Mouse (Mus musculus): ENCODE results near the gene Gm20517.
"Not testable (repeated sequence)": the region's sequence is repeated elsewhere in the genome, so short reads cannot be mapped to it uniquely, and the experiment has no call there.

Gm20517 gene

DNA sequence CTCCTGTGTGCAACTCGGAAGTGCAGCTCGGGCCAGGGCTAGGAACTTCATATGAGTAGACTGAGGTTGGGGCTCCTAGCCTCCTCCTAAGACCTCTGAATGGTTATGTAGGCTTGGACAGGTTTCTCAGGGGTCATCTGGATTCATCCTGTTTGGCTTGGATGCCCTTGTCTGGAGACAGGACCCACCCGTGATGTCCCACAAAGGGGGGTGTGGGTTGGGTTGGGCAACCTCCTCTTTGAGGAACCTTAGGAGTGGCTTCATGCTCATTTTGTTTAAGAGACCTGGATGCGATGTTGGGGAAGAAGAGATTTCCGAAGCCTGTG, 14.6 kb upstream of the Gm20517 start:
- DNase-seq (ENCODE audit: low spot score), result no peak

DNA sequence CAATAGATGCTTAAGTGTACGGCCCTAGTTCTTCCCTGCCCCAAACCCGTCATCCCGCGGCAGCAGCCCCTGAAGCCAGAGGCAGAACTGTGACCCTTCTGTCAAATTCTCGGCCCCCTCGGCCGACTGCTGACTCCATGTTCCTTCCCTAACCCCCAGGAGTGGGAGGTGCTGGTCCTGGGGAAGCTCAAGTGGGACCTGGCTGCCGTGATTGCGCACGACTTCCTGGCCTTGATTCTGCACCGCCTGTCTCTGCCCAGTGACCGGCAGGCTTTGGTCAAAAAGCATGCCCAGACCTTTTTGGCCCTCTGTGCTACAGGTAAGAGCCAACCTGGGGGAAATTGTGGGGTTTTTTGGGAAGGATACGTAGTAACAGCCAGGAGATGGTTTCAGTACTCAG, 14.1 kb upstream of the Gm20517 start:
- DNase-seq (ENCODE audit: low spot score), result no peak

DNA sequence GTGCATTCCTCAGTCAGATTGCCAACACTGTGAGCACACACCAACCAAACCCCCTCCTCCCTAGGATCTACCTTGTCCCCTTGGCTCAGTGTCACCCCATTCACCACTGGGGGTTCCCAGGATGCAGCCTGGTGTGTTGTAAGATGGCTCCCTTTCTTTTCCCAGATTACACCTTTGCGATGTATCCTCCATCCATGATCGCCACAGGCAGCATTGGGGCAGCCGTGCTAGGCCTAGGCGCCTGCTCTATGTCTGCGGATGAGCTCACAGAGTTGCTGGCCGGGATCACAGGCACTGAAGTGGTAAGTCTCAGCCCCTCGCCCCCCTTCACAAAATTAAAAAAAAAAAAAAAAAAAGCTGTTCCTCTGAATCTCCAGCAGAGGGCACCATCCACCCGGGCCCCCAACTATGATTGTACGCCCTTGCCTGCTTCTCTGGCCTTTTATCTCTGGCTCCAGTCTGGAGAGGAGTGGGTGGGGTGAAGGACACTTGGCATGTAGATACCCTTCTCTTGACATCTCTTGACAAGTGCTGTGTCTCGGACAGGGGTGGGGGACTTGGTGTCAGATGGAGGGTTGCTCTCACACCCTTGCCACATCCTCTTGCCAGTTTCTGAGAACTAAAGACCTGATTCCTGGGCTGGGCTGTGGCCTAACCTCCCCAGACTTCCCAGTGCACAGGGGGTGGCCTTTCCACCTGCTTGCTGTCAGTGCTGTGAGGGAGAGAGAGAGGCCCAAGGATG, 13.4 kb upstream of the Gm20517 start:
- peak; percentile 55 for DNase-seq (ENCODE audit: low spot score)

DNA sequence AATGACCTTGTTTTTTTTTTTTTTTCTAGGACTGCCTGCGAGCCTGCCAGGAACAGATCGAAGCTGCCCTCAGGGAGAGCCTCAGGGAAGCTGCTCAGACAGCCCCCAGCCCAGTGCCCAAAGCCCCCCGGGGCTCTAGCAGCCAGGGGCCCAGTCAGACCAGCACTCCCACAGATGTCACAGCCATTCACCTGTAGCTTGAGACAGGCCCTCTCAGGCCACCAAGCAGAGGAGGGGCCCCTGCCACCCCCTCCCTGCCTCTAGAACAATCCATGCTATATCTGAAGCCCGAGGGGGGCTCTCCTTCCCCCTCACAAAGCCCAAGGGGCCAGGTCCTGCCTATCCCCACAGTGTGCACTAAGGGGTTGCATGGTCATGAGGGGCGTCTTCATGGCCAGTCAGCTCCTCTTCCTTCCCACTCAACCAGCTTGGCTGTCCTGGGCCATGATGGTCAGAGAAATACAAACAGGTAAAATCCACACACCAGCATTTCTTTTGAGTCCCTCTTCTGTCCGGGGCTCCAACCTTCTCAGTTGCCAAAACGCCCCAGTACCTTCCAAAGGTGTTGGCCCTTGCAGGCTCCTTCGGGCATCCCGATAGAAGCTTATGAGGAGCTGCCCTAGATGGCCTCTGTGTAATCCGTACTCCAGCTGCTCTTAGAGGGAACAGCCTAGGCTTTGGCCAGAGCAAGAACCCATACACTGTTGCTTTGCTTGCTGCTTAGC, 12.6 kb upstream of the Gm20517 start:
- not testable (repeated sequence) for DNase-seq (ENCODE audit: low spot score)

DNA sequence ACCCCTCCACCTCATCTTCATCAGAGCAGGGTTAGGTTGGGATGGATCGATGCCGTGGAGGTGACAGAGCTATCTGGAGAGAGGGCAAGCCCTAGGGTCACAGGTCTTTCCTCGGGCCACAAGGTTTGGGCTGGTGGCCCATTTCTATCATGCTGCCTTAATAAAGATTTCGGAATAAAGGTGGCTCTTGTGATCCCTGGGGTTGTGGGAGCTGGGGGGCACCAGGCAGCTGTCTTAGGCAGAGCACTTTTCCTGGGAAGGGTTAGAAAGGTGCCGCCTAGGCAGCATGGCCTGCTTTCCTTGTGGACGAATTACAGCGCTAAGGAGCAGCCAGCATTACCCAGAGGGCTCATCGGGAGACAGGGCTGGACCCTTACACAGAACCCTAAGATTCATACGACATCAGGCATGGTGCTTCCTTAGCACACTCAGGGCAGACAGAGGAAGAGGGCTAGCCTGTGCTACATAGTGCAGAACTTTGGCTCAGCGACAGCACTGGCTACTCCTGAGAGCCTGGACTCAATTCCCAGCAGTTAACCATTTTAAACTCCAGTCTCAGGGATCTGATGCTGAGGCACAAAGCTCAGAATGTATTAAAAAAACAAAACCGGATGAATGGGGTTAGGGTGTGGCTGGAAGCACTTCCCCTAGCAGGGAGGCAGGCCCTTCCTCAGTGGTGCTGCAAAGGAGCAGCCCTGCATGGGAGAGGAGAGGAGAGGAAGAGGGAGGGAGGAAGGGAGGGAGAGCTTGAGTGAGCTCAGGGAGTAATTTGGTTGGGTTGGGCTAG, 11.7 kb upstream of the Gm20517 start:
- DNase-seq (ENCODE audit: low spot score), result no peak

DNA sequence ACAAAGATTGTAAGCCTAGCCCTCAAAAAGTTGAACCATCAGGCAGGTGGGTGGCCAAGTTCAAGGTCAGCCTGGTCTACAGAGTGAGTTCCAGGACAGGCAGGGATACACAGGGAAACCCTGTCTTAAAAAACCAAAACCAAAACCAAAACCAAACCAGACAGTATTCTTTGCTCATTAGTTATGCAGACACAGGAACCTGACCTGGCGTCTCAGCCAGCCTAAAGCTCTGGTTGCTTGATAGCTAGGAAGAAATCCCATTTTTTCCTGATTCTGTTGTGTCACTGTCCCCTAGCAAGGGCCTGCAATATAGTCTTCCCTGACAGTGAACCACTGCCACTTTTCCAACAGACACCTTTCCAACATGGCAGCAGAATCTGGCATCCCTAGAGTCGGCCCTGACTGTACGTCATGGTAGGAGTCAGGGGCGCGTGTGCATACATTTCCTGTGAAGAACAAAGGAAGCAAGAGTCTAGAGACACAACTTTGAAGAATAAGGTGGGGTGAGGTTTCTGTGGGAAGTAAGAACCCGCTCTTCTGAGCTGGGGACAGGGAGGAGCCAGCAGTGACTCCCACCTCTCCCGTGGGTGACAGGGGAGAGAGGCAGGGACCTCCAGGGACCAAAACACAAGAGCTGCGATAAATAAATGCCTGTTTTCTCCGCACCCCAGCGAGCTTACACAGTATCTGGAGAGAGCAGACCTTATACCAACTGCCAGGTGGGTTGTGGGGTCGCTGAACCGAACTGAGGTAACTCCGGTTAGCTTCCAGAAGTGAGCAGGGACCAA, 10.6 kb upstream of the Gm20517 start:
- DNase-seq (ENCODE audit: low spot score), result no peak

DNA sequence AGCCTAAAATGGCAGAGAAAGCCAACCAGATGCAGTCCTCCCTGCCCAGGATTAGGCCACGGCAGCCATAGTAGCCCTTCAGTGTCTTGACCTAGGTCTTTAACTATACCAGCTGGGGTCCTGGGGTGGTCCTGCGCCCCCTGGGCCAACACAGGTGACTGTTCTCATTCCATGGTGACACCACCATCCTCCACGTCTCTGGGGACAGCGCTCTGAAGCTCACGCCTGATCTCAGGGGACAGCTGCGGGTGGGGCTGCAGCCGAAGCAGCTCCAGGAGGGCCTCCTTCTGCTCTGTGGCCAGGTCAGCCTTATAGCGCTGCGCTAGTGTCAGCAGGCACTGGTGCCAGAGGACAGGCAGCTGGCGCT, 10.0 kb upstream of the Gm20517 start:
- DNase-seq (ENCODE audit: low spot score), result no peak

DNA sequence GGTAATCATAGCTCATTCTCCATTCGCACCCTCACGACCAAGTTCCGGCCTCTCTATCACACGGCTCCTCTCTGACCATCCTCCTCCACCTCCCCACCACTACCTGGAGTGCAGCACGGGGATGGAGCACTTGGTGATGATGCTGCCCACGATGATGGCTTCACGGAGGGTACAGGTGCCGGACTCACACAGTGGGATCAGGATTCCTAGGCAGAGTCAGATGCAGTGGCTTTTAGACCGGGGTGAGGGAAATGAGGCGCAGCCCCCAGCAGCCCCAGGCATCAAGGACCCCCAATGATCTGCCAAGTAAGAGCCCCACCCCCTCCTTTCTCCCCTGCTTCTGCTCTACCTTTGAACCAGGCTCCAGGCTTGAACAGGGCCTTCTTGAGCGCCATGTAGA, 9.1 kb upstream of the Gm20517 start:
- no peak for DNase-seq (ENCODE audit: low spot score)

DNA sequence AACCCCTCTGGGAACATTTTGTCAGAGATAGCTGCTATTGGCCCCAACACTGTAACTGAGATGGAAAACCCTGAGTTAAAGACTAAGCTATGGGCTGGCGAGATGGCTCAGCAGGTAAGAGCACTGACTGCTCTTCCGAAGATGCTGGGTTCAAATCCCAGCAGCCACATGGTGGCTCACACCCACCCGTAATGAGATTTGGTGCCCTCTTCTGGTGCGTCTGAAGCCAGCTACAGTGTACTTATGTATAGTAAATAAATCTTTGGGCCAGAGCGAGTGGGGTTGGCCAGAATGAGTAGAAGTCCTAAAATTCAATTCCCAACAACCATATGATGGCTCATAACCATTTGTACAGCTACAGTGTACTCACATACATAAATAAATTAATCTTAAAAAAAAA, 5.2 kb upstream of the Gm20517 start:
- DNase-seq (ENCODE audit: low spot score), result no peak

DNA sequence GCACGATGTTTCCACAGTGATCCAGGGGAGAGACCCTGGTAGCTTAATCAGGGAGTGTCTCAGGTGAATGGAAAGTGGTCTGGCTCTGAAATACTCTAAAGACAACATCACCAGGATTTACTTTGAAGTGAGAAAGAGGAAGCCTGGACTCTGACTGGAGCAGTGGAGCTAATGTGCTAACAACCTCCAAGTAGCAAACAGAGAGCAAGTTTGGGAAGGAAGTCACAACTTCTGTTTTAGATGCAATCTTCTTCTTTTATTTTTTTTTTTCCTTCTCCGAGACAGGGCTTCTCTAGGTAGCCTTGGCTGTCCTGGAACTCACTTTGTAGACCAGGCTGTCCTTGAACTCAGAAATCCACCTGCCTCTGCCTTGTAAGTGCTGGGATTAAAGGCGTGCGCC, 2.2 kb upstream of the Gm20517 start:
- no peak for DNase-seq (ENCODE audit: low spot score)

DNA sequence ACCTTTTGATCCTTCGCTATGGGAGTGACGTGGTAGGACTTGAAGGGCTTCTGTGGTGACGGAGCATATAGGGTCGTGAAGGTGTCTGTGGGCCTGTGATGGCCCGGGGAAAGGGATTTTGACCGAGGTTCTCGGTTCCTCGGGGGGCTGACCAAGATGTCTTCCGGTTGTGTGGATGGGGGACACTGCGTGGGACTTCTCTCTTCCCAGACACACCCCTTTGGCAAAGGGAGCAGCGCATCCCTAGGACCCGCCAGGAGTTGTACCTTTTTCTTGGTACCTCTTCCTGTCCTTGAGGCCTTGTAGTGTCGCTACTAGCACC, 233 bp downstream of the Gm20517 start:
- DNase-seq (ENCODE audit: low spot score), result no peak

DNA sequence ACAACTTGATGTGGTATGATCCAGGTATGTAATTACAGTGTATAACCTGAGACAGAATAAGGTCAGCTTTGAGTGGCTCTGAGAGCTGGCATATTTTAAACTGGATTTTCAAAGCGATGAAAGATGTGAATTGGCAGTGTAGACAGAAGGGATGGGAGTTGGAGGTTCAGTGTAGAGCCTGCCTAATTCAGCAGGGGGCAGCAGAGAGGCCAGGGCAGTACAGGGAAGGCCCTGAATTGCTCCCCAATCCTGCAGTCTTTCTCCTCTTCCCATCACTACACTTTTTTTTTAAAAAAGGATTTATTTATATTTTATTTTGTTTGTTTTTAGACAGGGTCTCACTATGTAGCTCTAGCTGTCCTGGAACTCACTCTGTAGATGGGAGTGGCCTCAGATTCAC, 2.6 kb downstream of the Gm20517 start:
- peak; percentile 59 for DNase-seq (ENCODE audit: low spot score)

DNA sequence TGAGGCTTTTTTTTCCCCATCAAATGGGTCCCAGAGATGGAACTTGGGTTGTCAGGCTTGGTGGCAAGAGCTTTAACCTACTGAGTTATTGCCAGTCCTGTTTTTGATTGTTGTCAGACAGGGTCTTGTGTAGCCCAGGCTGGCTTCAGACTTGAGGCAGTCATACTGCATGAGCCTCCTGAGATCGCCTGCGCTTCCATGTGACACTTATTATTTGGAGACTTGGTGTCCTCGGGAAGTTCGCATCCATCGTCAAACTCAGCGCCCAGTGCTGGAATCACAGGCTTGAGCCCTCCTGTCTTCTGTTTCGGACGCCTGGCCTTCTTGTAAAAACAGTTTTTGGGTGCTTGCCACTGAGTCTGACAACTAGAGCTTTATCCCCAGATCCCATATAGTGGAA, 4.7 kb downstream of the Gm20517 start:
- DNase-seq (ENCODE audit: low spot score), result no peak

DNA sequence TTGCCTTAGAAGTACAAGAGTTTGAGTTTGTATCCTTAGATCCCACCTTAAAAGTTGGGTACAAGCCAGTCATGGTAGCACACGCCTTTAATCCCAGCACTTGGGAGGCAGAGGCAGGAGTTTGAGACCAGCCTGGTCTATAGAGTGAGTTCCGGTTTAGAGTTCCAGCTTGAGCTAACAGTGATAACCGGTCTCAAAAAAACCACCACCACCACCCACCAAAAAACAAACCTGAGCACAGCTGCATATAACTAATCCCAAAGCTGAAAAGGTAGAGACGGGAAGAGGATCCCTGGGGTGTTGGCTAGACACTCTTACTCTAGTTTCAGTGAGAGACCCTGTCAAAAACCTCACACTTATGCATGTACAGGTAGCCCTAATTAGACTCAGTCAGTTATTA, 5.3 kb downstream of the Gm20517 start:
- DNase-seq (ENCODE audit: low spot score), result no peak

DNA sequence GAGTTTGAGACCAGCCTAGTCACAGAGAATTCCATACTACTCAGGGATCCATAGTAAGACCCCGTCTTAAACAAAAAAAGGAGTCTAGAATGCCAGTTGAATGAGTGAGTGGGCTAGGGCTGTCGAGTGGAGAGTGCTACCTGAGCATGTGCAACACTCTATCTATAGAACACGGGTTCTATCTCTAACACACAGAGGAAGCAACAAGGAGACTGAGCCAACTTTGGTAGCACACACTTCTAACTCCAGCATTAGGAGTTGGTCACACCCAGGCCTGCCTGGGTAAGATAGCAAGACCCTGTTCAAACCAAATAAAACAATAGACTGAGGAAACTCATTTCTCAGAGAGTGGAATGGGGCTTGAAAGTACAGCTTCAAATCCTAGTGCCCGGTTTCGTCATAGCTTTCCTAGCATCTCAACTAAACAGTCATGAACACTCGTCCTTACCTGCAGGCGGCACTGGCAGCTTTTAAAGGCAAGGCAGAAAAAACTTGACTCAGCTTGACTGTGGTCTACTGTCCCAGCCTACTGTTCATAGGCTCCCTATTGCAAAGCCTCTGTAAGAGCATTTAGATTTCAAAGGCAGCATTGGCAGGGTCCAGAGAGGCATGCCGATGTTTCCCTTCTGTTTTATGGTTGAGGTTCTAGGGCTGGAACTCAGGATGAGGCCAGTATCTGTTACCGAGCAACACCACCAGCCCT, 6.4 kb downstream of the Gm20517 start:
- no peak for DNase-seq (ENCODE audit: low spot score)

DNA sequence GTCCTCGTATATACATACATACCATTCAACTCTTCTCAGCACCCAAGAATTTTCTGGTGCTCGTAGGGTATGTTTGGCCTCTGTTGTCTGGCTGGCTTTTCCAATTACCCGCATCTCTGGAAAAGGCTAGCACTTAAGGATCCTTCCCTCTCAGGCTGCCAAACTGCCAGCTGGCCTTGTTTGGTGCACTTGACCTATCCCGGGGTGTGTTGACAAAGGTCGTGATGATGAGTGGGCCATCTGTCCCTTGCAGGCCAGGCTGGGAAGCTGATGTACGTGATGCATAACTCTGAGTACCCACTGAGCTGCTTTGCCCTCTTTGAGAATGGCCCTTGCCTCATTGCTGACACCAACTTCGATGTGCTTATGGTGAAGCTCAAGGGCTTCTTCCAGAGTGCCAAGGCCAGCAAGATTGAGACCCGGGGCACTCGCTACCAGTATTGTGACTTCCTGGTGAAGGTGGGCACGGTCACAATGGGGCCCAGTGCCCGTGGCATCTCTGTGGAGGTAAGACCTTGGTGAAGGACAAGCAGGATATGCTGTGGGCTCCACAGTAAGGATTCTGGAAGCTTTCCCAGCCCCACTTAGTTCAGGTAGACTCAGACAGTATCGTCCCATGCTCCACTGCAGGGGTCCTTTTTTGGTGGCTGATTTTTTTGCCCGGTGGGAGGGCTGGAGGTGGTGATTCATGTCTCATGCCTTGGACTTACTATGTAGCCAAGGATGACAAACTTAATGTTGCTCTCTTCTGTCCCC, 7.3 kb downstream of the Gm20517 start:
- no peak for DNase-seq (ENCODE audit: low spot score)

DNA sequence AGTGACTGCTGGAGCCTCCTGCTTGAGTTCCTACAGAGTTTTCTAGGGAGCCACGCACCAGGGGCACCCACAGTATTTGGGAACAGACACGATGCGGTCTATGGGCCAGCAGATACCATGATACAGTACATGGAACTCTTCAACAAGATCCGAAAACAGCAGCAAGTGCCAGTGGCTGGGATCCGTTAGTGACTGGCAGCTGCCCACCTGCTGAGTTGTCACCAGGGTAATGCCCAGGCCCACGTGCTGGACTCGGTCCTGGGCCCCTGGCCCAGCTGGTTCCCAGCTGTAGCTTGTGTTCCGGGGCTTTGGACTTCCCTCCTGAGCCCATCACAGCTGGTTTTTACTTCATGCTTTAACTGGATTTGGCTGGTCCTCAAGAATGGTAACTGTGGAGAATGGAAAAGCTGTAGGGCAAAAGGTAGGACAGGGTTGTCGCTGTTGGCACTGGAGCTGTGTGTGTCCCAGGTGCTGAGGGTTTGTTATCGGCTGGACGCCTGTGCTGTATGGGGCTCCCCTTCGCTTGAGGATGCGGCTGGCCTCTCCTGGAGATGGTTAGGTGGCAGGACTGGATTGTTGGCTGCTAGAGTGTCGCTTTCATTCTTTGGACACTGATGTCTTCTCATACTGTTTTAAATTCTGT, 11.6 kb downstream of the Gm20517 start:
- no peak for DNase-seq (ENCODE audit: low spot score)

DNA sequence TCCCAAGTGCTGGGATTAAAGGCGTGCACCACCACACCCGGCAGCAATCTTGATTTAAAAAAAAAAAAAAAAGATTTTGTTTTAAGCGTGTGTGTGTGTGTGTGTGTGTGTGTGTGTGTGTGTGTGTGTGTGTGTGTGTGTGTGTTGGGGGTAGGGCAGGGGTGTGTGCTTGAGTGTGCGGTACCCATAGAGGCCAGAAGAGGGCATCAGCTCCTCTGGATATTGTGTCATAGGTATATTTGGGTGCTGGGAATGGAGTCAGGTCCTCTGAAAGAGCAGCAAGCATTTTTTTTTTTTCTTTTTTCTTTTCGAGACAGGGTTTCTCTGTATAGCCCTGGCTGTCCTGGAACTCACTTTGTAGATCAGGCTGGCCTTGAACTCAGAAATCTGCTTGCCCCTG, 13.2 kb downstream of the Gm20517 start:
- not testable (repeated sequence) for DNase-seq (ENCODE audit: low spot score)

DNA sequence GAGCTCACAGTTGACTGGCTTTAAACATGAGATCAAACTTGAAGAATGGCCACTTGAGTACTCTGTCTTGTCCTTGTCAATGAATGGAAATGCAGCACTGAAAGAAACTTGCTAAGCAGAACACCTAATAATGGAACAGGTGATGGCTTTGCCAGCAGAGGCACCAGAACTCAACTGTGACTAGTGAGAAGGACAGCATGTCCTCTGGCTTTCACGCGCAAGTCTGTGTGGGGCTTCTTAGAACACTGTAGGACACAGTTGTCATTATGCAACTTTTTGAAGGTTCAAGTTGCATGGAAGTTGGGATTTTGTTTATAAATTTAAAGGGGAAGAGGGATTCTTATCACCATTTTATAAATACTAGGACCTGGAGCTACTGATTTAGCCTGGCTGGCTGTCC, 13.7 kb downstream of the Gm20517 start:
- DNase-seq (ENCODE audit: low spot score), result no peak

DNA sequence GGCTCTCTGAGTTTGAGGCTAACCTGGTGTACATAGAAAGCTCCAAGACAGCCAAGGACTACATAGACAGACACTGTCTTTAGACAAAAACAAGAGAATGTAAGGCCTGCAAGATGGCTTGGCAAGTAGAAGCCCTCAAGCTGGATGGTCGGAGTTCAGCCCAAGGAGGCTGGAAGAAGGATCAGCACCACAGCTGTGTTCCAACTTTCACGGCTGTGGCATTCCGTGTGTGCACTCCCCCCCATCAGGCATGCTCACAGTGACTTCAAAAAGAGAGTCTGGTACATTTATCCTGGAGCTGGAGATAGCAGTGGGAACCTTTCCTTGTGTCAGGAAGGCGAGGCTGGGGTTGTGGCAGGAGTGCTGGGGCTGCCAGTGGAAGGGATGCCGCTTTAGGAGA, 14.6 kb downstream of the Gm20517 start:
- DNase-seq (ENCODE audit: low spot score), result no peak

DNA sequence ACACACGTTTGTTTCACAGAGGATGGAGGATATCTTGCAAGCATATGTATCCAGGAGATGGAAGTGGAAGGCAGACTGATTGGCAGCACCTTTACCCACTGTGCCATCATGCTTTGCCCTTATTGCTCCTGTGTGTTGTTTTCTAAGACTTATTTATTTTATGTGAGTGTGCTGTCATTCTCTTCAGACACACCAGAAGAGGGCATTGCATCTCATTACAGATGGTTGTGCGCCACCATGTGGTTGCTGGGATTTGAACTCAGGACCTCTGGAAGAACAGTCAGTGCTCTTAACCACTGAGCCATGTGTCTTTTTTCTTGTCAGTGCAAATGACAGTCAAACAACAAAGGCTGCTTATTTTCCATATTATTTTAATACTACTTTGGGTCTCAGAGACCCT, 16.4 kb downstream of the Gm20517 start:
- DNase-seq (ENCODE audit: low spot score), result no peak

Data from testis, postnatal 10 days (tissue).